Mouse (Mus musculus) layer of hippocampus, adult 9-11 months (tissue): ENCODE measurements at regions not wholly inside any gene's neighbourhood (a gene's known extent, or its start where the extent isn't known, plus 50 kb on each side); places are given as distances from the start of the nearest gene placed in this dataset.
"Not testable (repeated sequence)": the region's sequence is repeated elsewhere in the genome, so short reads cannot be mapped to it uniquely, and the experiment has no call there.

Experiments used
- DNase-seq: peaks from one replicate; pipeline ENCODE4 v3.0.0; 2022

GRCm38 (mm10) chr2:114723971-114724666, 69.4 kb upstream of the Dph6 start:
- no peak for DNase-seq

GRCm38 (mm10) chr2:114727197-114727596, 72.4 kb upstream of the Dph6 start:
- DNase-seq, result no peak

GRCm38 (mm10) chr2:114734861-114735569, 80.3 kb upstream of the Dph6 start:
- no peak for DNase-seq

GRCm38 (mm10) chr2:114739421-114740212, 84.9 kb upstream of the Dph6 start:
- DNase-seq, result no peak

- no peak for DNase-seq
These were observed 108.5 kb upstream of the Dph6 start for GRCm38 (mm10) chr2:114763276-114763675.

GRCm38 (mm10) chr2:114773723-114774122, 119.0 kb upstream of the Dph6 start:
- DNase-seq, result not testable (repeated sequence)

GRCm38 (mm10) chr2:114774278-114774677, 119.5 kb upstream of the Dph6 start:
- no peak for DNase-seq

GRCm38 (mm10) chr2:114775532-114775931, 120.8 kb upstream of the Dph6 start:
- no peak for DNase-seq

GRCm38 (mm10) chr2:114776176-114776575, 121.4 kb upstream of the Dph6 start:
- DNase-seq, result no peak

GRCm38 (mm10) chr2:114782450-114782849, 127.7 kb upstream of the Dph6 start:
- no peak for DNase-seq

GRCm38 (mm10) chr2:114784191-114784590, 129.4 kb upstream of the Dph6 start:
- no peak for DNase-seq

- no peak for DNase-seq
These were observed 133.5 kb upstream of the Dph6 start for GRCm38 (mm10) chr2:114788251-114788650.

GRCm38 (mm10) chr2:114796630-114797290, 142.0 kb upstream of the Dph6 start:
- no peak for DNase-seq

- peak; percentile 72 for DNase-seq
These were observed 142.5 kb upstream of the Dph6 start for GRCm38 (mm10) chr2:114797291-114797650.

GRCm38 (mm10) chr2:114803241-114803640, 148.5 kb upstream of the Dph6 start:
- DNase-seq, result no peak

GRCm38 (mm10) chr2:114803928-114804327, 149.2 kb upstream of the Dph6 start:
- DNase-seq, result no peak

- DNase-seq, result no peak
These were observed 150.8 kb upstream of the Dph6 start for GRCm38 (mm10) chr2:114805436-114806047.

- no peak for DNase-seq
These were observed 153.3 kb upstream of the Dph6 start for GRCm38 (mm10) chr2:114808046-114808445.

GRCm38 (mm10) chr2:114812141-114812902, 157.6 kb upstream of the Dph6 start:
- no peak for DNase-seq

- DNase-seq, result no peak
These were observed 158.1 kb upstream of the Dph6 start for GRCm38 (mm10) chr2:114812903-114813290.

GRCm38 (mm10) chr2:114822657-114823056, 167.9 kb upstream of the Dph6 start:
- DNase-seq, result no peak

GRCm38 (mm10) chr2:114828192-114828591, 173.4 kb upstream of the Dph6 start:
- no peak for DNase-seq
